Mouse (Mus musculus) lung, postnatal 4 days (tissue): ENCODE measurements around the gene Acnat1.
A peak's percentile ranks its signal among the peaks of the same experiment; 100 is the strongest.
"Not testable (repeated sequence)": the region's sequence is repeated elsewhere in the genome, so short reads cannot be mapped to it uniquely, and the experiment has no call there.

Experiments
- DNase-seq, 2 experiments: peaks; one replicate each; pipeline ENCODE4 v3.0.0; 2021

Acnat1 gene

DNA sequence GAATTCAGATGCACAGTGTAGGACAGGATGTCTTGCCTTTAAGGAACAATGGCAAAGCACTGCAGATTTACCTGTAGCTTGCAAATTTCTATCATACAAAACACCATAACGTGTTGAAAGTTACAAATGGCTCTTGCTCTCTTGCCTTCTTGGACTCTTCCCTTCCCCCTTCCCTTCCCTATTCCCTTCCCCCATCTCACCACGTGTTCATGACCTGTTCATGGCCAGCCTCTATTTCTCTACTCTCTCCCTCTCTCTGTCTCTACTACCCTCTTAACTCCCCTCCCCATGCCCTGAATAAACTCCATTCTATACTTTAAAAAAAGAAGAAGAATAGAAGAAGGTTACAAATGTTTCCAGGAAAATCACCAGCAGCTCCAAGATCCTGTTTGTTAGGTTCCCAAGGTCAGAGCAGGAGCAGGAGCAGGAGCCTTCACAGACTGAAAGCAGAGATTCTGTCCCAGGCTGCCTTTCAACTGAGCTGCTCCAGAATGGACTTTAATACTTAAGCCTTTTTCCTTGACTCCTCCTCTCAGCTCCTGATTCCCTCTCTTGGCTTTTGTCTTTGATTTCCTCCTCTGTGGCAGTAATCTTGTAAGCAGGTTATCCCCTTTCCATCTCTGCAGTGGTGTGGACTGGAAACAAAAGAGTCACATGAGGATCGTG lies at the start of gene Acnat1:
Gene Acnat1 (minus strand): TSS at position 478 of the 666 bp plus-strand sequence.
- no peak for DNase-seq

DNA sequence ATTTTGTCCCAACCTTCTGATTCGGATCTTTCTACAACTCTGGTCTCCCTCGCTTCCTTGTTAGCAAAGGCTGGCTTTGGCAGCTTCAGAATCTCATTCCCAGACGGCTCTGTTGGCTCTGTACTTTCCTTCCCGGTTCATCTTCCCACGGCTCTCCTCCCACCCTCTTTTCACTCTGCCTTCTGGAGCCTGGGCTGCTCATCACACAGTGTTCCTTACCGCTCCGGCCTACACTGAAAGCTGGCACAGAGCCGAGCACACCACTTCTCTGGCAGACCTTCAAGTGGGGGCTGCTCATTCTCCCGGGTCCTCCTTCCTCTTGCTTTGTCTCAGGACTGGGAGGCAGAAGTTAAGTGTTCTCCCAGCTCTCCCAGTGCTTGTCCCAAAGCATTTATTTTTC lies 48.9 kb upstream of the Acnat1 start:
- peak; percentile 5 to 29 for DNase-seq

DNA sequence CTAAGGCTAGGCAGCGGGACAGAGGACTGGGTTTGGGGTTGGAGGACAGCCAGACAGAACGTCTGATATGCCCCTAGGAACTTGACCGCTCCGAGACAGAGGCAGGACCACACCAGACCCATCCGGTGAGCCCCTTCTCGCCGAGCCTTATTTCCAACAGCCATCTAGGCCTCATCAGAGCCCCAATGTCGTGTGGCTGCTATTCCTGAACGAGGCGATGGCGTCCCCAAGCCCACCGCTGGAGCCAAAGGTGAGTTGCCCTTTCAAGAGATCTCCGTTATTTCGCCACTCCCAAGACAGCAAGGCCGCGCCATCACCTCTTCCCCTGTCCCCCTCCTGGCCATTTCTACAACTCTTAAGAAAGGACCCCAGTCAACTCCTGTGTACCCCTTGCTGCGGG lies 47.6 kb upstream of the Acnat1 start:
- no peak for DNase-seq

DNA sequence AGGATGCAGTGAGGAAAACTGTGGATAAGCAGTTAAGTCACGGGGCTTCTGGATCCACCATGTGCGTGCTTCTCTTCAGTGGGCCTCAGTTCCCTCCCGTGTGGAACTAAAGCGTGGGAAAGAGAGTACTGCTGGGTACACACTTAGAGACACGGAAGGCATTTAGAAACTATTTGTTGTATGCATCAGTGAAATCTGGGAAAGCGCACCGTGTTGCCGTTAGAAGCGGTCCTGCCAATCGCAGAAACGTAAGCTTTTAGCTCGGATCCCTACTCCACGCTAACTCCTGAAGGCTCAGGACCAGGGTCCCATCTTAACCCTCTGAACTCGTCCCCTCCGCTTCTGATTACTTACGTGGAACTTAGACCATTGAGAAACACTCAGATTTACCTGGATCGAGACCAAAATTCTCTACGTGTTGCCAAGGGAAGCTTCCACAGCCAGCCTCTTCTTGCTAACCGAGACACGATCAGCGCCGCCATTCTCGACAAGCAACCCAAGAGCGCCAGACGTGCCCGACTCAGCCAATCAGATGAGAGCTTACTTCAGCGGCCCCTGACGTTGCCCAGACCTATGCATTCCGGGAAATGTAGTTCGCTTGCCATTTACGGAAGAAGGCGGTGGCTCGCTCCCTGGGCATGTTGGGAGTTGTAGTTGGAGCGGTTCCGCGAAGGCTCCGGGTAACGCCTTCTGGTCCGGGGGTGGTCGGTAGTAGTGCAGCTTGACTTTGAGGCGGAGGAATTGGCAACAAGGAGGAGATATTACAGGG lies 47.0 kb upstream of the Acnat1 start, which contains the start of the genes Mrpl50 and Zfp189:
Gene Mrpl50 (minus strand): TSS at position 522 of the 769 bp plus-strand sequence.
Gene Zfp189 (plus strand): TSS at position 605 of the 769 bp plus-strand sequence.
- DNase-seq, result peak; percentile 94 to 95

- DNase-seq, result no peak
Measured at GRCm38 (mm10) chr4:49519476-49519875, 45.8 kb upstream of the Acnat1 start.

DNA sequence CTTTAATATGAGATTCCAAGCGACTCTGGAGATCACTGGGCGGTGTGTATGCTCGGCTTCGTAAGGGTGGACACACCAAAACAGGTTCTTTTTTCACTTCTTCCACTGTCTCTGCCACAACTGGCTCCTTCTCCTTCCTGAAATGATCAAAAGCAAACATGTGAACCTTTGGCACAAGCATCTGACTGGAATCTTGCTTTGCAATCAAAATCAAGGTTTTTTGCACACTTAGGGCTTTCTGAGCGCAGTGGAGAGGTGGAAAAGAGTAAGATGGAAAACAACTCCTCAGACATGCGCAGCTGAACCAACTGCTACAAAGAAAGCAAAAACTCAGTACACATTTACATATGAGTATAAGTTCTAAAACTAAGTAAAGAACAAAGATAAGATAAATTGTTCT lies 40.7 kb upstream of the Acnat1 start:
- DNase-seq, result no peak

- no peak for DNase-seq
Measured at GRCm38 (mm10) chr4:49512636-49513035, 38.9 kb upstream of the Acnat1 start.

DNA sequence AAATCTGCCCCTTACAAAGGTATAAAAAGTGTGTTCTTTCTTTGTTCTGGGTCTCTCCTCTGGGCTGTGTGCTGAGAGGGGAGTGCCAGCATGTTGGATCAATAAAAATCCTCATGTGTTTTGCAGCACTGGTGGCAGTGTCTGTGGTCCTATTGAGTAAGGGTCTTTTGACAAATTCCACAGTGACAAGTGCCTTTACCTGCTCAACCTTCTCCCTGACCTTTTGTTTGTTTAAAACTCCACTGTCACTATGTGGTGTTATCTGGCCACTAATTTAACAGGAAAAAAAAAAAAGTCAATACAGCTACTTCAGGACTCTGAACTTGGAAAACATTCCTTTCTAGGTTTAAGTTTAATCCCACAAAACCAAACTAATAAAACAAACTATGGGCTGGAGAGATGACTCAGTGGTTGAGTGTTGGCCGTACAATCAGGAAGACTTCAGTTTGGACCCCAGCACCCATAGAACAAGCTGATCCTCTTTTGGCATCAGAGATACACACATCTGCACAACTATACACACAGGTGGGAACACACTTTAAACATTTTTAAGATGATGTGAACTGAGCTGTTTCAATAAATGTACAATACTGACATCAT lies 36.6 kb upstream of the Acnat1 start:
- not testable (repeated sequence) for DNase-seq

- DNase-seq, result no peak
Measured at GRCm38 (mm10) chr4:49509183-49509582, 35.5 kb upstream of the Acnat1 start.

DNA sequence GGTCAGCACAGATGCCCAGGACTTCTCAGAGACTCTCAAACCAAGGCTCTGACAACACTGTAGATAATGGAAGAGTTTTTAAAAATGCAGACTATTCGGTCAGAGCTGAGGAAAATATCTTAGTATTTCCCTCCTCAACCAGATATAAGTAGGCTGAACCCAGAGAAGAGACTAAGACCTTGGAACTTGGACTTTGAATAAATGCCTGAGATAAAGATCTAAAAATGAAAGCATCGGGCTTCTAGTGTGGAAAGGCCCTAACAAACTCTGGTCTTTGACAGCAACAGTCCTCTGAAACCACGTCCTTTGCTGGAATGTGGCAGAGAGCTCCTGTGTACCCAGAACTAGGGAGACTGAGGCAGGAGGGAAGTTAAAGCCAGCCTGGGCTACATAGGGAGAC lies 32.7 kb upstream of the Acnat1 start, which contains the start of gene Baat:
Gene Baat (minus strand): TSS at position 172 of the 400 bp plus-strand sequence.
- no peak for DNase-seq

DNA sequence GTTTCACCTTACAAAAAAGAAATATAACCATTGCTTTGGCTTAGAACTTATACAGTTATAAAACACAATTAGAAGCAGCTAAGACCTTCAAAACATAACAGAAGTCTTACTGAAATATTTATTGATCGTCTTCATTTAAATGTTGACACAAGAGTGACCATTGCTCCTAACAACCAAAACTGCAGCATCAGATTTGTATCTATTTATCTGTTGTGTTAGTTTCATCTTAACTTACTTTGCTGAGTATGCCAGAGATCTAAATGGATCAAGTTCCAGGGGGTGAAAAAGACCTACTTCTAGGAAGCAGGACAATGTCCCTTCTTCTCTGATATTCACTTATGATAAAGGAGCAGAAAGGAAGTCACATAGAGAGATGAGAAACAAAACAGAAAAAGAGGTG lies 29.9 kb upstream of the Acnat1 start:
- DNase-seq, result no peak

- not testable (repeated sequence) for DNase-seq
Measured at GRCm38 (mm10) chr4:49485934-49486650, 12.4 kb upstream of the Acnat1 start.

DNA sequence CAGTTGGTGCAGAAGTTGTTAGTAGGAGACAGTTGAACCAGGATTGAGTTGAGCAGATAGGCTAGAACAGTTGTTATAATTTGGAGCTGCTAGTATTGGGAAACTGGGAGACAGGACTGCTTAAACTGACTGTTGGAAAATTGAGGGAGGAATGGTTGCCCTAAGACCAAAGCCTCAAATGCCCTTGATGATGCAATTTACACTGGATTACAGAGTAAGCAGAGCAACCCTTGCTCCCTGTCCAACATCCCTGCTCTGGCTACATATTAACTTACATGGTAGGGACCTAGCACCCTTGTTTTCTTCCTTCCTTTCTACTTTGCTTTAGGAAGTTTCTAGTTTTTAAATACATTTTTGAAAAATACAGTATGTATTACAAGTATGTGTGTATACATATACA lies 11.7 kb upstream of the Acnat1 start:
- DNase-seq, result no peak

DNA sequence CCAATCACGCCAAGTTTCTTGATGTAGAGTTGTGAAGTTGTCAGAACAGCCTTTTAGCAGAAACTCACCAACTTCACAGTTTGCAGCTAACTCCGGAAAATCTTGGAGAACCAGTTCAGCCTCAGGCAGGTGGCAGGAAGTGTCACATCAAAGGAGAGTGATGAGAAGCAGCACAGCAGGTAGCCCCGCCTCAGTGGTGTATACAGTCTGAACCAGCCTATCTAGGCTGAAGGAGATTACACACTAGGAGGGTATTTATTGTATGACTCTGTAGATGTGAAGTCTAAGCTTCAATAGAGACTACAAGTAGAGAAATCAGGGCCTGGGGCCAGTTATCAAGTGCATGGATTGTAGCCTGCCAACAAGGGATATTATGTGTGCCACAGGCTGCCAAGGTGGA lies 7.2 kb upstream of the Acnat1 start:
- peak in 1 of 2 experiments; percentile 31 for DNase-seq

DNA sequence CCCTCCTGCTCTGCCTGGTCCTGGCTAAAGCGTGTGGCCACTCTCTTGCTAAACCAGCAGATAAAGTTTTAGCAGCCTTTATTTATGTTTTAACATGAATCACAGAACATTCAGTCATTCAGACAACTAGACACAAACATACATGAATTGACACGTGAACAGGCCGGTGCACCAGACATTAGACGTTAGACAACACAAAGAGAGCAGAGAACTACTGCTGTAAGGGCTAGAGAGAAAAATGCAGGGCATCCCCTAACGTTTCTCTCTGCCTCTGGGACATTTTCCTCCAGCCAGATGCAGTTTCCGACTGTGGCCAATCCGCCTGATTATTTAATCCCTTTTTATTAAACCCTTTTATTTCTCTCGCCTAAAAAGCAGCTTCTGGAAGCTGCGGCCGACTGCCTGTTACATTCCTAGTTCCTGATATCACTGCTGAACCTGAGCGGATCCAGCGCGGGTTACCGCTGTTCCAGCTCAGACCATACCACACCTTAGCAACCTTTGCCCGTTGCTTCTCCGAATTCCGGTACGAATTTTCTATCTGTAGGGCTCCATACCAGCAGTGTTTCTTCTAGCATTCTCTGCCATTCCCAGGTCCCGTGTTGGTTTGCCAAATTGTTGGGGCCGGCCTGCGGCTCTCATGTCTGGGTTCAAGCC lies 6.5 kb upstream of the Acnat1 start:
- DNase-seq, result no peak

GRCm38 (mm10) chr4:49479035-49479434 lies 5.3 kb upstream of the Acnat1 start:
- not testable (repeated sequence) for DNase-seq

DNA sequence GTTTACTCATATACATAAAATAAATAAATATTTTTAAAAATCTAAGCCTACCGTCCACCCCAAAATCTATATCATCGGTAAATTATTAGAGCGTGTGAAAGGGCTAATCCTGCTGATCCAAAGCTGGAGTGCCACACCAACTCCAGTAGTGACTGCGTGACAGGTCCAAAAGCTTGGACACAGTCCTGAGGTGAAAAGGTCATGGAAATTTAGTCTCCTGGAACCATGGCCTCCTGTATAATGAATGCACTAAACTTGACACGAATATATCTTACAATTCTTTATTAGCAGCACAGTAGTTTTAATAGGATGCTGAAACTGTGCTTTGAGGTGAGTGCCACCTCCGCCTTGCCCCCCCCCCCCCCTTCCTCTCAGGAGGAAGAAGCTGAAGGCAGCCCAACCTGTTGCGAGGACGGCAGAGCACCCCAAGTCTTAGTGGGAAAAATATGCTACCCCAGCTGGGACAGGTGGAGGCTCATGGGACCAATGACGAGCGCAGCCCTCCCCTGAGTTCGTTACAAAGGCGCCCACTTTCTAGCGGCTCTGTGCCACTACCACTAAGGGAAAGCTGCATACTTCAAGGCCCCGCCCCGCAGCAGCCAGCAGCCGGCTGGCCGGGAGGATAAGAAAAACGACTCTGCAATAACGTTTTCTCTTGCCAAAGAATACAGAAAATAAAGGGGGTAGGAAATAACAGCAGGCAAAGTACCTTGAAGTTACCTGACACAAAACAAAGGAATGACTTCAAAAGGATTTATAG lies 4.6 kb upstream of the Acnat1 start:
- peak; percentile 36 to 49 for DNase-seq

- DNase-seq, result no peak
Measured at GRCm38 (mm10) chr4:49474583-49474982, 871 bp upstream of the Acnat1 start.

DNA sequence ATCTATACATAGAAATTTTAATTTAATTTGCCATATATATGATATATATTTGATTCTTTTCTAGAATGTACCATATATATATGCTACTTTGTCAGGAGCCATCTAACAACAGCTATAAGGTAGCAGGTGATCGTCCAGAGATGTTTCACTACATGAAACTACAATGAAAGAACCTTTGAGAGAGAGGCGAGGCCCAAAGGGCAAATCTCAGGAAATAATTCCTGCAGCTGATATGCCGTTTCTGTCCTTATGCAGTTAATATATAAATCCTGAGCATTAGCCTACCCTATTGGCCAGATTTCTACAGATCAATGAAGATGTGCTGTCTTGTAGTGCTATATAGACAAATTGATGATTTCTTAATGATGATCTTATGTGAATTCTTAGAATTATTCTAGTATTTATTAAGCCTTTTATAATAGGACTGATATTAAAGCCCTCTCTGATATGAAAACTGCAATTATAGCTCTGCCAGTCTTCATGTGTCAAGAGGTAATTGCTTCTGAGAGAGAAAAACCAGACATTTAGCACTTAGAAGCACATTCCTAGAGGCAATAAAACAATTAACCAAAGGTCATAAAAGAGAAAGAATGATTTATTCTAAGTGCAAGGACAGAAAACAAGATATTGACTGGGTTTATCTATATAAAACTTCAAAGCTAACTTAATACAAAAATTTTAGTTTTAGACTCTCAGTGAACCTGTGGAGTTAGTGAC lies 4.1 kb downstream of the Acnat1 start:
- DNase-seq, result no peak

DNA sequence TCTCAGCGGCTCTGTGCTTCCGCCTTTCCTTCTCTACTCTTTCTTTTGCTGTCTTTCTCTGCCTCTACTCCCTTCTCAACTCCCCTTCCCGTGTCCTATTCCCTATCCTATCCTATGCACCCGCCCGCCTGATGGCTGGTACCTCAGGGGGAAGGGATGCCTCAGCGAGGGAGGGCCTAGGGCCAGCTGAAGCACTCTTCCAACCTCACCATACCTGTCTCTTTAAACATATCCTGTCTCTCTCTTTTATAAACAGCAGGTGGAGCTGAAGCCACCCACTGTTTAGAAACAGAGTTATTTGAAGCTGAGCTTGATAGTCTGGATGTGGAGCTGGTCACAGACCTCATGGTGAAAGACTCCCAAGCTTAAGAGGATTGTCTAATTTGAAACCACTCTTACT lies 6.4 kb downstream of the Acnat1 start:
- no peak for DNase-seq

- no peak for DNase-seq
Measured at GRCm38 (mm10) chr4:49456171-49456570, 17.5 kb downstream of the Acnat1 start.
